Mouse (Mus musculus) kidney, embryonic 16.5 days (tissue): ENCODE measurements around the gene Col4a2. TPM values are rescaled to one million over a fixed set of nuclear protein-coding genes. Genes with fewer than 3 reads are reported as not detected.

ENCODE experiments used
- ATAC-seq: fragments of 200-750 bp; cut with Nextera tagmentation; 2 replicates; pipeline ENCODE4 v1.8.0; 2017; ENCODE audit warnings: moderate TSS enrichment; ENCODE audit not compliant: low FRiP score, low TSS enrichment
- H3K27ac ChIP-seq: fragments of 300-500 bp; sonication (generic); 2 replicates; pipeline ENCODE4 v1.5.1; 2014; ENCODE audit warnings: low read length
- H3K27me3 ChIP-seq: fragments of 300-500 bp; sonication (generic); 2 replicates; pipeline ENCODE4 v1.6.1; 2014; ENCODE audit warnings: low read length, control low read depth, mixed read lengths; ENCODE audit not compliant: insufficient read depth
- H3K36me3 ChIP-seq: fragments of 300-500 bp; sonication (generic); 2 replicates; pipeline ENCODE4 v1.6.1; 2014; ENCODE audit warnings: low read length, control low read depth, mixed read lengths; ENCODE audit not compliant: insufficient read depth
- H3K4me1 ChIP-seq: fragments of 300-500 bp; sonication (generic); 2 replicates; pipeline ENCODE4 v1.6.1; 2014; ENCODE audit warnings: low read length, control low read depth, mixed read lengths; ENCODE audit not compliant: insufficient read depth
- H3K4me2 ChIP-seq: fragments of 300-500 bp; sonication (generic); replicated peaks from 2 replicates; pipeline ENCODE4 v1.6.1; 2014; ENCODE audit warnings: low read depth, low read length
- H3K4me3 ChIP-seq: fragments of 300-500 bp; sonication (generic); 2 replicates; pipeline ENCODE4 v1.5.1; 2014; ENCODE audit warnings: mild to moderate bottlenecking, low read length
- H3K9ac ChIP-seq: fragments of 300-500 bp; sonication (generic); replicated peaks from 2 replicates; pipeline ENCODE4 v1.6.1; 2014; ENCODE audit warnings: low read length
- H3K9me3 ChIP-seq: fragments of 300-500 bp; sonication (generic); 2 replicates; pipeline ENCODE4 v1.6.1; 2016; ENCODE audit warnings: low read length, control low read depth
- WGBS: fragments of 180-500 bp; shearing (Covaris S2); extraction: QIAGEN DNeasy Blood & Tissue Kit; methylation state at CpG from one replicate; pipeline ENCODE4 v1.1.7; 2014; 5-methylcytosine and 5-hydroxymethylcytosine counted together
- polyA plus RNA-seq: library from polyadenylated mRNA; unstranded; fragments of >200 nt; fragmentation: Nextera tagmentation; extraction: Ambion mirVana; gene quantifications from 2 replicates; pipeline ENCODE4 v1.2.1, GENCODE M21; 2015

Col4a2 gene
- polyA plus RNA-seq, 1 experiment from 2014 or later, result 126 TPM

DNA sequence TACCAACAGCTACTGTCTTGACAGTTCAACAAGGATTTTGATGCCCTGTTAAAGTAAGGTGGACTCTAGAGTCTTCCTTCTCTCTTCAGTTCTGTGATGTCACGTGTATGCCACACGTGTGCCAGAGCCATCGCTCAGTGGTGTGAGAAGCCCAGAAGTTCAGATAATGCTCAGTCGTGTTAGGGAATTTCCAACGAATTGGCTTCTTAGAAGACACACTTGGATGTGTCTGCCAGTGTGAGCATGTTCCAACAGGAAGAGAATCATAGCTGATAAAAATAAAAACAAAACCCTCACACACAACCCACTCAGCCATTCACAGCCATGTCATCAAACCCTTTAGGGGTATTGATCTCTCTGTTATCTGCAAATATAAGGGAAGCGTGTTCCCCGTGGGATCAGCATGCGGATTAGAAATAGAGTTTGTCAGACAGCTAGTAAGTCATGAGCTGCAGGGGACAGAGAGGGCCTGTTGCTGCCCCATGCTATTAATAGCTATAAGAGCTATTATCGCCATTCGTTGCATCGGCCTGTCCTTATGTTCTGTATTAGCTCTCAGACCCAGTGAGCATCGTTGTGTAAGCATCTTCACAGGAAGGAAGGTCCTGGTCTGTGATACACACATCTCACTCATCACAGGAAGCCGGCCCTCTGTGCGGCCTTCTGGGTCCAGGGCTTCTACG, 61.2 kb downstream of the Col4a2 start:
- H3K36me3 ChIP-seq, result peaks cover 17% of the 10 kb centered on the region
- no peak overlapping the region for H3K27ac ChIP-seq
- no peak overlapping the region for H3K9ac ChIP-seq
- no peak for ATAC-seq
- H3K9me3 ChIP-seq, result no peaks in the 10 kb centered on the region
- H3K4me2 ChIP-seq, result no peak overlapping the region
- peaks cover 39% of the 10 kb centered on the region for H3K4me1 ChIP-seq
- 87% methylated on average over 15 of the region's 15 CpGs for WGBS
- H3K4me3 ChIP-seq, result no peak overlapping the region
- no peaks in the 10 kb centered on the region for H3K27me3 ChIP-seq

DNA sequence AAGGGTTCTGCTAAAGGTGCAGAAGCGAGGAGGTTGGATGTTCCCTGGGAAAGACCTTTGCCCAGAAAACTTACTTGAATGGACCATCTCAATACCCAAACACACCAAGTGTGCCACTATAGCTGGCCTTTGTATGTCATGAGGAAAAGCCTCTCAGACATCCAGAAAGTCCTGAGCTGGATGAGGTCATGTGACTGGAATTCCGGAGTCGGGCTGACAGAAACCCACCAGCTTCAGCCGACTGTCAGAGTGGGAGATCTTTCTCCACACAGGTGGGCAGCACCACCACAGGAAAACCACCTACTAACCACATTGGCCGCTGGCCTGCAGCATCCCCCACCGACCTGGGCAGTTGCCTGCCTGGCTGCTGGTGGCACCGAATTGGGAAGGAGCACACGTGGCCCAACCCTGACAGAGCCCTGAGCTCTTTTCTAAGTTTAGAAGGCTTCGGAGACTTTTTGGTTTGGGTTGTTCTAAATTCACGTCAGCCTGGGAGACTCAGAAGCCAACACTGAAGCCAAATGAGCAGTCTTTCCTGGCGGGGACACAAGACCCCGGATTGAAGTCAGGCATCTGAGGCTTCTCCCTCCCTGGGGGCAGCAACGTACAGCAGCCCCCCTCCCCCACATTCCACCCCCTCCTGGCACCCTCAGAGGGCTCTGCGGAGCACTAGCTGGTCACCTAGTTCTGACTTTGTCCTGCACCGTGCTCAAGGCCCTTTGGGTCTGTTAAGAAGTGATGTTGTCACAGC, 61.9 kb downstream of the Col4a2 start:
- ATAC-seq, result no peak
- H3K4me2 ChIP-seq, result no peak overlapping the region
- no peak overlapping the region for H3K9ac ChIP-seq
- no peak overlapping the region for H3K4me3 ChIP-seq
- no peaks in the 10 kb centered on the region for H3K27me3 ChIP-seq
- no peaks in the 10 kb centered on the region for H3K9me3 ChIP-seq
- H3K36me3 ChIP-seq, result peaks cover 15% of the 10 kb centered on the region
- no peak overlapping the region for H3K27ac ChIP-seq
- peaks cover 37% of the 10 kb centered on the region for H3K4me1 ChIP-seq
- WGBS, result 90% methylated on average over 15 of the region's 15 CpGs

GRCm38 (mm10) chr8:11375749-11376438, 63.3 kb downstream of the Col4a2 start:
- Histone ChIP-seq H3K4me1 (peaks cover 36% of the 10 kb centered on the region), H3K9ac (no peak overlapping the region), H3K27ac (peak overlapping the region; percentile 32; the same call in 1 of the 2 replicates), H3K4me2 (no peak overlapping the region), H3K9me3 (no peaks in the 10 kb centered on the region), H3K36me3 (peaks cover 15% of the 10 kb centered on the region), H3K4me3 (no peak overlapping the region), H3K27me3 (no peaks in the 10 kb centered on the region)
- WGBS, result 36% methylated on average over 18 of the region's 18 CpGs
- no peak for ATAC-seq

DNA sequence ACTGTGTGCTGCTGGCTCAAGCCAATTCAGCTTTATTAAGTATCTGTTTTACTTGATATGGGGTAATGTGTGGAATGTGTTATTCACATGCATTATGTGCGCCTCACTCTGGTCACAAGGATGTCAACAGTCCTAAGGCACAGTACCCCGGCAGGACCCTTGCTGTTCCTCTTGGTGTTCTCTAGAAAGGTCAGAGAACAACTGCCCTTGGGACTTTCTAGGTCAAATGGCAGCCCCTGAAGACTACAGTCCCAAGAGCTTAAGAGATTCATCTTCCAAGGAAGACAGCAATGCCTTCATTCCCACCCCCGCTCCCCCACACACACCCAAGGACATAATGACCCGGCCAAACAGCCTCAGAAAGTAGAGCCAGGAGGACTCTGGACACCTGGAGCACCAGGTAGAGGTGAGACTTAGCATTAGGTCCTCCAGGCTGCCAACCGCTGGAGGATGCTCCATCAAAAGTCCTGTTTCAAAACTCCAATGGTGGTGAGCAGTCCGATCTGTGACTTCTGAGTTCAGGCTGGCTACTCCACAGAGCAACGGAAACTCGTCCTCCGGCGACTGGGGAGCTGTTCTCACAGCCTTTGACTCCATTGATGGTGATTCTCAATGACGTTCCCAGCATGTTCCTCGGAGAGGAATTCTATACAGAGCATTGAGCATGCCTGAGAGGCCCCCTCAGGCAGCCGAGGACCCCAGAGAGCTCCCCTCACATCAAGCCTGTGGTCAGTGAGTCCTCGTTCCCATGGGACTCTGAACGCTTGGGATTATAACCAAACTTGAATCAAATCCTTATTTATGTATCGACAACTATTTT, 65.0 kb downstream of the Col4a2 start:
- no peak overlapping the region for H3K9ac ChIP-seq
- no peaks in the 10 kb centered on the region for H3K27me3 ChIP-seq
- peaks cover 10% of the 10 kb centered on the region; the same call in 1 of the 2 replicates for H3K36me3 ChIP-seq
- peaks cover 46% of the 10 kb centered on the region for H3K4me1 ChIP-seq
- ATAC-seq, result no peak
- H3K9me3 ChIP-seq, result no peaks in the 10 kb centered on the region
- H3K4me3 ChIP-seq, result no peak overlapping the region
- WGBS, result 83% methylated on average over 16 of the region's 16 CpGs
- no peak overlapping the region for H3K27ac ChIP-seq
- no peak overlapping the region for H3K4me2 ChIP-seq

GRCm38 (mm10) chr8:11379590-11379989, 67.0 kb downstream of the Col4a2 start:
- peak overlapping the region; percentile 55; the same call in 1 of the 2 replicates for H3K27ac ChIP-seq
- no peak overlapping the region for H3K4me2 ChIP-seq
- ATAC-seq, result 0 out of 2 replicates have a peak, but pooled peaks have one; percentile 32

GRCm38 (mm10) chr8:11381544-11381943, 68.9 kb downstream of the Col4a2 start:
- H3K27me3 ChIP-seq, result no peaks in the 10 kb centered on the region
- no peak overlapping the region; the same call in 1 of the 2 replicates for H3K27ac ChIP-seq
- ATAC-seq, result no peak
- 83% methylated on average over 7 of the region's 7 CpGs for WGBS
- H3K9ac ChIP-seq, result no peak overlapping the region
- no peak overlapping the region for H3K4me2 ChIP-seq
- 0 out of 2 replicates have a peak, but pooled peaks cover 3% of the 10 kb centered on the region for H3K36me3 ChIP-seq
- peaks cover 52% of the 10 kb centered on the region for H3K4me1 ChIP-seq
- no peaks in the 10 kb centered on the region for H3K9me3 ChIP-seq
- H3K4me3 ChIP-seq, result no peak overlapping the region

More at GRCm38 (mm10) chr8:11379590-11379989, 67.0 kb downstream of the Col4a2 start:
- no peak overlapping the region for H3K4me3 ChIP-seq
- H3K9me3 ChIP-seq, result no peaks in the 10 kb centered on the region
- H3K36me3 ChIP-seq, result peaks cover under 1% of the 10 kb centered on the region; the same call in 1 of the 2 replicates
- H3K4me1 ChIP-seq, result peaks cover 48% of the 10 kb centered on the region
- H3K27me3 ChIP-seq, result no peaks in the 10 kb centered on the region
- no peak overlapping the region for H3K9ac ChIP-seq
- 65% methylated on average over 7 of the region's 7 CpGs for WGBS

- Histone ChIP-seq H3K27me3 (no peaks in the 10 kb centered on the region), H3K9me3 (no peaks in the 10 kb centered on the region), H3K4me3 (no peak overlapping the region), H3K4me2 (no peak overlapping the region), H3K36me3 (0 out of 2 replicates have a peak, but pooled peaks cover 3% of the 10 kb centered on the region), H3K4me1 (peaks cover 47% of the 10 kb centered on the region), H3K9ac (no peak overlapping the region), H3K27ac (peak overlapping the region; percentile 55)
- peak; percentile 58; the same call in 1 of the 2 replicates for ATAC-seq
- WGBS, result 55% methylated on average over 19 of the region's 19 CpGs
These were observed 69.6 kb downstream of the Col4a2 start for GRCm38 (mm10) chr8:11382059-11382810.

- Histone ChIP-seq H3K27ac (peak overlapping the region; percentile 56; the same call in 1 of the 2 replicates), H3K4me3 (no peak overlapping the region), H3K4me1 (peaks cover 43% of the 10 kb centered on the region), H3K36me3 (0 out of 2 replicates have a peak, but pooled peaks cover 3% of the 10 kb centered on the region), H3K9me3 (no peaks in the 10 kb centered on the region), H3K27me3 (no peaks in the 10 kb centered on the region), H3K9ac (no peak overlapping the region), H3K4me2 (no peak overlapping the region)
- WGBS, result 45% methylated on average over 3 of the region's 3 CpGs
- ATAC-seq, result no peak
These were observed 70.3 kb downstream of the Col4a2 start for GRCm38 (mm10) chr8:11382933-11383332.
